Mouse (Mus musculus): ENCODE results near the gene Kalrn. TPM values are rescaled to one million over a fixed set of nuclear protein-coding genes. Genes with fewer than 3 reads are reported as not detected.

The Kalrn gene
- polyA plus RNA-seq, 1 experiment, result 0.15 TPM

DNA sequence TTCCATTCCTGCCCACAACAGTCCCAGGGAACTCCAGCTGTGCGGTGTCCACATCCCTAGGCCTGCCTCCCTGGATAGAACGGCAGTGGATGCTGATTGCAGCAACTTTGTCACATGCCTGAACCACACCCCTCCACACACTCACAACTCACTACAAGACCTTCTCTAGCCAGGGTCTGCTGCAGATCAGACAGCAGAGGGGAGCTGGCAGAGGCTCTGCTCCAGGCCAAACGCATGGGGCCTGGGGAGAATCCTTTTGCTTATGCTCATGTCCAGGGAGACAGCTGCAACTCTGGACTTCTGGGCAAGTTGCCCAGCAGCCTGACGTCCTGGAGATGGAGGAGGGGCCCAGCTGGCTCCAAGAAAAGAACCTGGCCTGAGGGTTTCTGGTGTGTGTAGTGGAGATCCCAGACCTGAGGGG is 132.3 kb downstream of the Kalrn start:
- H3K9me3 ChIP-seq (ENCODE audit: control insufficient read depth, low read length), result no peaks in the 10 kb centered on the region
- TF ChIP-seq TAL1 (IDR thresholded peaks at IDR 0.05; ENCODE audit: low read length) (no peak), GATA1 (IDR thresholded peaks at IDR 0.05; ENCODE audit: low read length) (no peak)
- no peak overlapping the region for H3K4me3 ChIP-seq (replicated peaks)
- H3K27me3 ChIP-seq (ENCODE audit: control insufficient read depth), result no peaks in the 10 kb centered on the region
- H3K4me1 ChIP-seq (ENCODE audit: control insufficient read depth), result no peaks in the 10 kb centered on the region
- H3K36me3 ChIP-seq (ENCODE audit: control insufficient read depth), result no peaks in the 10 kb centered on the region

DNA sequence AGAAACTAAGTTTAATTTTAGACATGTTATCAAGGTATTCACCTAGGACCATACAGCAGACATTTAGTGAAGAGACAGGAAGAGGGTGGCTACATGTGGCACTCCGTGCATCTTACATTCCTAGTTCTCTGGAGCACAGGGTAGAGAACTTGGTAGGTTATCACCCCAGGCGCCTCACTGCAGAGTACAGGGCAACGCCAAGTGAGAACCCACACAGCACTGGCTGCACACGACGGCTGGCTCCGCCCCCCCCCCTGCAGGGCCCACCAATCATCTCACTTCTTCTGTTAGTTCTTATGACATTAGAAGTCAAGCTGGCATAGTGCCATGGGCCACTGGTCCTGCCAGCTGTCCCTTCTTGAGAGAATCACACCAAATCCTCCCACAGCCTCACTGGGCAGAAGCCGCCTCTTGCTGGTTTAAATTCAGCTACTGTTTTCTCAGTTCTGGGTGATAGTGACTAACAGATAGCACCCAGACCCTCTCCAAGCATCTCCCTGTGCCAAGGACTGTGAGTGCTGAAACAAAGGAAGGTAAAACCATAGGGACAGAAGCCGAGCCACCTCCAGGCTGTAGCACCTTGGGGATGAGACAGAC is 133.2 kb downstream of the Kalrn start:
- no peak for TF ChIP-seq TAL1 (IDR thresholded peaks at IDR 0.05; ENCODE audit: low read length)
- no peak for TF ChIP-seq GATA1 (IDR thresholded peaks at IDR 0.05; ENCODE audit: low read length)
- no peaks in the 10 kb centered on the region for H3K36me3 ChIP-seq (ENCODE audit: control insufficient read depth)
- H3K4me3 ChIP-seq (replicated peaks), result no peak overlapping the region
- no peaks in the 10 kb centered on the region for H3K9me3 ChIP-seq (ENCODE audit: control insufficient read depth, low read length)
- H3K27me3 ChIP-seq (ENCODE audit: control insufficient read depth), result no peaks in the 10 kb centered on the region
- H3K4me1 ChIP-seq (ENCODE audit: control insufficient read depth), result no peaks in the 10 kb centered on the region

DNA sequence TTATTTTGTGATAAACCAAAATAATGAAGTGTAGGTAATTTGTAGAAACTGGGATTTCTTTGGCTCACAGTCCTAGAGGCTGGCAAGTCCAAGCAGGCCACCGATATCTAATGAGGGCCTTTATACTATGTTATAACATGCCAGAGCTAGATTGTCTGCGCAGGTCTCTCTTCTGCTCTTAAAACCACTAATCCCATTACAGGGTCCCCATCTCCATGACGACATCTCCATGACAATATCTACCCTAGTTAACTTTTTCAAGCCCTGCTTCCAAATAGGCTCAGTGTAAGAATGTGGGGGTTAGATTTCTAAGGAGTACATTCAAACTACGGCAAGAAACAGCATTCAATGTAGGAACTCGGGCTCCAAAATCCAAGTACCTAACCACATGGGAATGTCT is 143.2 kb downstream of the Kalrn start:
- no peak for TF ChIP-seq TAL1 (IDR thresholded peaks at IDR 0.05; ENCODE audit: low read length)
- no peak for TF ChIP-seq GATA1 (IDR thresholded peaks at IDR 0.05; ENCODE audit: low read length)
- Histone ChIP-seq H3K4me1 (ENCODE audit: control insufficient read depth) (no peaks in the 10 kb centered on the region), H3K27me3 (ENCODE audit: control insufficient read depth) (no peaks in the 10 kb centered on the region), H3K4me3 (replicated peaks) (no peak overlapping the region), H3K36me3 (ENCODE audit: control insufficient read depth) (no peaks in the 10 kb centered on the region), H3K9me3 (ENCODE audit: control insufficient read depth, low read length) (no peaks in the 10 kb centered on the region)

DNA sequence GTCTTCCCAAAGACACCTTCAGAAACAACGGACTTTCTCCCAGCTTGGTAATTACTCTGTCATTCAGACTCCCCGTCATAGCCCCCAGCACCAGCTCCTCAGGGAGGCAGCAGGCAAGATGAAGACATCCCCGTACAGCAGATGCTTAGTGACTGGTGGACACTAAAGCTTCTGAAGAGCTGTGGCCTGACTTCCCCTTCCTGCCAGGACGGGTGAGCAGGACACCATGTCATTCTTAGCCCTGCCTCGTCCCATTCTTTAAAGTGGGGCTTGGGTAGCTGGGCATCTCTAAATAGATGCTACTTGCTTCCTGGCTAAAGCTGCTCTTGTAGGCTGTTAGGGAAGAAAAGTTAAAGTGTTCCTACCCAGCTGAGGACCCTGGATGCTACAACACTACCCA is 145.7 kb downstream of the Kalrn start:
- no peaks in the 10 kb centered on the region for H3K27me3 ChIP-seq (ENCODE audit: control insufficient read depth)
- H3K4me1 ChIP-seq (ENCODE audit: control insufficient read depth), result no peaks in the 10 kb centered on the region
- no peaks in the 10 kb centered on the region for H3K9me3 ChIP-seq (ENCODE audit: control insufficient read depth, low read length)
- no peak for TF ChIP-seq GATA1 (IDR thresholded peaks at IDR 0.05; ENCODE audit: low read length)
- TF ChIP-seq TAL1 (IDR thresholded peaks at IDR 0.05; ENCODE audit: low read length), result no peak
- H3K36me3 ChIP-seq (ENCODE audit: control insufficient read depth), result no peaks in the 10 kb centered on the region
- H3K4me3 ChIP-seq (replicated peaks), result no peak overlapping the region

DNA sequence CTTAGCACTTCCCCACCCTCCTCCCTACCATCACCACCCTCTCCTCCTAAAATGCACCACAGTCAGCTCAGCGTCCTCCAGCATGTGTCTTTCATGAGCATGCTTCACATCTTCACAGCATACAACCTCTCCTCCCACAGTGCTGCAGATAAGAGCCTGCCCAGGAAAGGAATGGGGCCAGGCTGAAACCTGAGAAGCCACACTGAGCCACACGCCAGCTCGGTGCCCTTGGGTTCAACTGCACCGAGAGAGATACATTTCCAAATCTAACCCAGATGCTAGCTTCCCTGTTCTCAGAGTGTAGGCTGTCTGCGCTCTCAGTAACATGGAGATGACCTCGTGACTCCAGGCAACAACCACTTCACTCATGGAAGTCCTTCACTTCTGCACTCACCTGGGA is 151.9 kb downstream of the Kalrn start:
- Histone ChIP-seq H3K36me3 (ENCODE audit: control insufficient read depth) (no peaks in the 10 kb centered on the region), H3K4me1 (ENCODE audit: control insufficient read depth) (no peaks in the 10 kb centered on the region), H3K4me3 (replicated peaks) (no peak overlapping the region), H3K9me3 (ENCODE audit: control insufficient read depth, low read length) (no peaks in the 10 kb centered on the region), H3K27me3 (ENCODE audit: control insufficient read depth) (no peaks in the 10 kb centered on the region)
- no peak for TF ChIP-seq GATA1 (IDR thresholded peaks at IDR 0.05; ENCODE audit: low read length)
- no peak for TF ChIP-seq TAL1 (IDR thresholded peaks at IDR 0.05; ENCODE audit: low read length)

DNA sequence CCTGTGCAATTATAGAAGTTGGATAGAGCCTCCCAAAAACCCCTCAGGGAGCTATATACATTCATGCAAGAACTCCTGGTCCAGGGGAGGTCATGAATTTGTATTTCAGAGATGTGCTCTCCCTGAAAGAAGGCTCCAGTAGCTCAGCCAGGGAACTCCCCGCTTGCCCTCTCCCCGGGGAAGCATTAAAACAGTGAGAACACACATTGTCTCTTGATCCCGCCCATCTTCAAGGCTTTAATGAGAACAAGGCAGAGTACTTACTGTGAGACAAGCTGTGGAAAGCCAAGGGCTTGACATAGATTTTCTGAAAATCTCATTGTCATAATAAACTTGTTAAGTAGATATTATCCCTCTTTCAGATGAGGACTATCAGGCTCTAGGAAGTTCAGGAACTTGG is 155.4 kb downstream of the Kalrn start:
- H3K4me1 ChIP-seq (ENCODE audit: control insufficient read depth), result no peaks in the 10 kb centered on the region
- no peaks in the 10 kb centered on the region for H3K9me3 ChIP-seq (ENCODE audit: control insufficient read depth, low read length)
- H3K36me3 ChIP-seq (ENCODE audit: control insufficient read depth), result no peaks in the 10 kb centered on the region
- H3K27me3 ChIP-seq (ENCODE audit: control insufficient read depth), result no peaks in the 10 kb centered on the region
- TF ChIP-seq GATA1 (IDR thresholded peaks at IDR 0.05; ENCODE audit: low read length), result no peak
- TF ChIP-seq TAL1 (IDR thresholded peaks at IDR 0.05; ENCODE audit: low read length), result no peak
- no peak overlapping the region for H3K4me3 ChIP-seq (replicated peaks)

DNA sequence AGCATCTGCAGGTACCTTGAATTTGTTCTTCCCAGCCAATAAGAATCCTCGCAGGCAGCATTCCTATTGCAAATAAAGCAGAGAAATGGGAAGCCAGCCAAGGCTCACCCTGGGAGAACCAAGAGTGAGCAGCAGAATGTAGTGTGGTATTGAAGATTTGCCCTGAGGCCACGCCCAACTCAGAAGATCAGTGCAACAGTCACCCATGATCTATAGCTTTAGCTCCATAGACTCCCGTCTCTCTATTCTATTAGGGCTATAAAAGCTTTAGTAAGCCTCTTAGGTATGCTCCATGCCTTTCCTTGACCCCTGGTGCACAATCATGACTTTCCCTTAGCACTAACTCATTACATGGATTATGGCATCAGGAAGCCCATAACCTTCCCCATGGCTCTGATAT is 155.9 kb downstream of the Kalrn start:
- TF ChIP-seq TAL1 (IDR thresholded peaks at IDR 0.05; ENCODE audit: low read length) (no peak), GATA1 (IDR thresholded peaks at IDR 0.05; ENCODE audit: low read length) (no peak)
- Histone ChIP-seq H3K9me3 (ENCODE audit: control insufficient read depth, low read length) (no peaks in the 10 kb centered on the region), H3K4me3 (replicated peaks) (no peak overlapping the region), H3K27me3 (ENCODE audit: control insufficient read depth) (no peaks in the 10 kb centered on the region), H3K4me1 (ENCODE audit: control insufficient read depth) (no peaks in the 10 kb centered on the region), H3K36me3 (ENCODE audit: control insufficient read depth) (no peaks in the 10 kb centered on the region)

DNA sequence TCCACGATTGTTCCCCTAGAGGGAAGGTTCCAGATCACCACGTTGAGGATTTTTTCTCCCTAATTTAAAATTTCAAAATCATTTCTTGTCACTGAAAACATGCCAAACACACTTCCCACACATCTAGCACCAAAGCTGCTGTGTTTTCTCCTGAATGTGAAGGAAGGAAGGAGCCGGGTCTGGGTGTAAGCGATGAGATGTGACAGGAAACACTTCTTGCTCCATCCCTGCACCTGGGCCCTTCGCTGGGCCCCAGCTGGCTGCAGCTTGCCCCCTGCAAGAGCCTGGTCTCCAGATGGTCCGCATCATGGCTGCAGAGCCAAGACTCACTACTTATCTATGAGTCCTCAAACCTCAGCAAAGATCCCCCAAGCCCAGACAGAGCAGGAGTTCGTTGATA is 158.8 kb downstream of the Kalrn start:
- Histone ChIP-seq H3K9me3 (ENCODE audit: control insufficient read depth, low read length) (no peaks in the 10 kb centered on the region), H3K4me1 (ENCODE audit: control insufficient read depth) (no peaks in the 10 kb centered on the region), H3K27me3 (ENCODE audit: control insufficient read depth) (no peaks in the 10 kb centered on the region), H3K36me3 (ENCODE audit: control insufficient read depth) (no peaks in the 10 kb centered on the region), H3K4me3 (replicated peaks) (no peak overlapping the region)
- no peak for TF ChIP-seq GATA1 (IDR thresholded peaks at IDR 0.05; ENCODE audit: low read length)

DNA sequence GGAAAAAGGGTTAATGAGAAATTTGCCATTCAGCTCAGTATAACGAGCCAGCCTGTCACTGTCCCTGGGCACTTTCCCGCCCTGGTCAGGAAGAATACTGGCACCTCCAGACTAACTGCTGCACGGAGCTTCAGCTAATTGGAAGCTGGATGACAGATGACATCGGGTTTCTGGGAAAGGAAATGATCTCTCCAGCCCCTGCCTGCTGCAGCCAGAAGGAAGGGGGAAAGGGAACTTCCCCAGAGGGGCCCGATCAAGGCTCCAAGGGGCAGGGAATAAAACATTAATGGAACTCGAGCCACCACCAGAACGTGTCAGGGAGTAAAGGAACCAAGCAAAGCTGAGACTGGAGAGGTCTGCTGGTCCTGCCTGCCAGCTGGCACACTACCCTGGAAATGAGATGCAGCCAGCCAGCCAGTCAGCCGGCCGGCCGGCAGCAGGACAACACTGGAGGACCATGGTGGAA is 159.4 kb downstream of the Kalrn start:
- TF ChIP-seq TAL1 (IDR thresholded peaks at IDR 0.05; ENCODE audit: low read length) (no peak), GATA1 (IDR thresholded peaks at IDR 0.05; ENCODE audit: low read length) (no peak)
- no peaks in the 10 kb centered on the region for H3K27me3 ChIP-seq (ENCODE audit: control insufficient read depth)
- no peaks in the 10 kb centered on the region for H3K4me1 ChIP-seq (ENCODE audit: control insufficient read depth)
- H3K36me3 ChIP-seq (ENCODE audit: control insufficient read depth), result no peaks in the 10 kb centered on the region
- no peaks in the 10 kb centered on the region for H3K9me3 ChIP-seq (ENCODE audit: control insufficient read depth, low read length)
- H3K4me3 ChIP-seq (replicated peaks), result no peak overlapping the region

DNA sequence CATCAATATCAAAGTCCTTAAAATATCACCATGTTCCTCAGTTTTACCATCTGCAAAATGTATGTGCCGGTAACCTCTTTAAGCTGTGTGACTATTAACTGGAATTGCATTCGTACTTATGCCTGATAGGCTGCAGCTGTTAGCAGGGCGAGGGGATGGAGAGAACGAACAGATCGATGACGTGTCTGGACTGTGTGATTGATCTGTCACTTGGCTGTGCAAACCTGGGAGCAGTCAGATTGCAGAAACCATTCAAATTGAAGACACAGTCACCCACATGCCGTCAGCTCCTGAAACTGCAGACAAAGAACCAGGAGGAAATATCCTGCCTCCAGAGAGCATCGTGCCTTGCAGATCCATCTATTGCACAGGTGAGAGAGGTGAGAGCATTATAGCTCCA is 166.3 kb downstream of the Kalrn start:
- no peaks in the 10 kb centered on the region for H3K27me3 ChIP-seq (ENCODE audit: control insufficient read depth)
- no peaks in the 10 kb centered on the region for H3K36me3 ChIP-seq (ENCODE audit: control insufficient read depth)
- no peak overlapping the region for H3K4me3 ChIP-seq (replicated peaks)
- TF ChIP-seq GATA1 (IDR thresholded peaks at IDR 0.05; ENCODE audit: low read length) (no peak), TAL1 (IDR thresholded peaks at IDR 0.05; ENCODE audit: low read length) (no peak)
- H3K9me3 ChIP-seq (ENCODE audit: control insufficient read depth, low read length), result no peaks in the 10 kb centered on the region
- H3K4me1 ChIP-seq (ENCODE audit: control insufficient read depth), result no peaks in the 10 kb centered on the region
